Mouse (Mus musculus) adrenal gland, postnatal 4 days (tissue): ENCODE data around the gene Dnah9. TPM values are rescaled to one million over a fixed set of nuclear protein-coding genes. Genes with fewer than 3 reads are reported as not detected.
A peak's percentile ranks its signal among the peaks of the same experiment; 100 is the strongest.

ENCODE experiments used
- DNase-seq, 2 experiments: peaks; one replicate each; pipeline ENCODE4 v3.0.0; 2021 to 2022; ENCODE audit warnings: low spot score in 2 of 2, mixed read lengths in 2 of 2
- long read RNA-seq, 2 experiments: library from polyadenylated mRNA; stranded (forward); transcript quantifications; one replicate each; pipeline ENCODE4 v2.0.0; 2021
- total RNA-seq, 2 experiments: library from RNA; stranded (reverse); gene quantifications; 2 replicates each; pipeline ENCODE4 v1.2.3; 2021

Dnah9 gene
- under 1 TPM; 0.03 to 0.50 TPM for total RNA-seq
- long read RNA-seq, experiment 1: 0 reads
- long read RNA-seq, experiment 2, partial matches to known transcripts: 0 of 1 reads
- long read RNA-seq, experiment 2, other reads (novel, unspliced or antisense): 0 of 1 reads

DNA sequence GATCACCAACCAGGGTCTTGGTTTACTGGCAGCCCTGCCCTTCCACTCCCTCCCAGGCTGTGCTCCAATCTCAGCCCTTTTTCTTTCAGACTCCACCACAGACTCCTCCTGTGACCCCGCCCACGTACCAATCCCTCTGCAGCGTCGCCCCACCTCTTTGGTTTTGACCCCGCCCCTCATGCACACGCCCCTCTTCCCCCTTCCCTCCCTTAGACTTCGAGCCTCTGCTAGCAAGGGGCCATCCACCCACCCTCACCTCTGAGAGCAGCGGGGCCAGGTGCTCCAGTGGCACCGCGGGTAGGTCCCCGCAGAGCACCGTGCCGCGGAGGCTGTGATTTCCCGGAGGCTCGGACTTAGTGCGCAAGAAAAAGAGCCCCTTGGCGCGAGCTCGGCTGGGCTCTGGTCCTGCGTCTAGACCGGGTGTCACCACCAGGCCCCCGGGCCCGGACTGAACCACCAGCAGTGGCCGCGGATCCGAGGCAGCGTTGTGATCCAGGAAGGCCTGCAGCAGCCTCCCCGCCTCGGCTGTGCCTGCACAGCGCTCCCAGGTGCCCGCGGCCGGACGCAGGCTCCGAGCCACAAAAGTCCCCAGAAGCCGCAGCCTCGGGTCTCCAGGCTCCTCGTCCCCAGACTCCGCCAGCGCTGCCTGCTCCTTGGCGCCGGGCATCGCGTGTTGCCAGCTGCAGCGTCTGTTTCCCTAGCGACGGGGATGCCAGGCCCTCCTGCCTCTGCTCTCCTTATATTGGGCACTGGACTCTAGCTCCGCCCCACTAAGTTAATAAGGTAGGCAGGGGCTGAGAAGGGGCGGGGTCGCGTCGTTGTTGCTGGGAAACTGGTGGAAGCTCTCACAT, at the start of gene Dnah9:
Gene Dnah9, minus strand, starts transcription at position 751 of the 851 bp plus-strand sequence.
- DNase-seq: peak; percentile 14 to 41

GRCm38 (mm10) chr11:66188627-66189287, 20.4 kb upstream of the Dnah9 start:
- DNase-seq: peak in 1 of 2 experiments; percentile 5

GRCm38 (mm10) chr11:66188146-66188545, 19.8 kb upstream of the Dnah9 start:
- DNase-seq: no peak

GRCm38 (mm10) chr11:66177781-66178180, 9.4 kb upstream of the Dnah9 start:
- DNase-seq: no peak

GRCm38 (mm10) chr11:66164022-66164421, 4.3 kb downstream of the Dnah9 start:
- DNase-seq: no peak

DNA sequence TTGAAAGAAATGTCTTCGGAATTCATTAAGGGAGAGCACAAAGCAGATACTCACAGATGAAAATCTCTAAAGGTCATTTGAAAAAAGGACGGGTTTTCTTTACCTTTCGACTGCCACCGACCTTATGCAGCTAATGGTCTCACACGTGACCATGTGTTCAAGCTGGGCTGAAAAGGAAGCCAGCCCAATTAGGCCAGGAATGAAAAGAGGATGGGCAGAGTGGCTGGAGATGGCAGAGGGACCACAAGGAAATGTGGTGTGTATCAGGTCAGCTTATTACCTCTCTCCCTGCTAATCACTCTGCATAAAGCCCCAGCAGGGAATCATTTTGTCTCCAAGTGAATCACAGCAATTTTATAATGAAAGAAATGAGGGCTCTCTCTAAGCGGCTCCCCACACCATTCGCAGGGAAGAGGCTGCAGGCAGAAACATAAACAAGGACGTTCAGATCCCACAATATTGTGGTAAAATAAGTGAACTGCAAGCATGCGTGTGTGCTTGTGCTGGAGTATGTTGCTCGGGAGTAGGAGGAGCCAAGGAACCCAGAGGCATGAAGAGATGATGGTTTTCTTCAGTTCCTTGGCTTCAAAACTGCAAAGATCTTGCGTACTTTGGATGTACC, 27.6 kb downstream of the Dnah9 start:
- no peak for DNase-seq

GRCm38 (mm10) chr11:66134826-66135225, 33.5 kb downstream of the Dnah9 start:
- no peak for DNase-seq

- no peak for DNase-seq
Observed at GRCm38 (mm10) chr11:66126150-66126549, 42.2 kb downstream of the Dnah9 start.

- DNase-seq: no peak
Observed at GRCm38 (mm10) chr11:66124496-66124895, 43.9 kb downstream of the Dnah9 start.

DNA sequence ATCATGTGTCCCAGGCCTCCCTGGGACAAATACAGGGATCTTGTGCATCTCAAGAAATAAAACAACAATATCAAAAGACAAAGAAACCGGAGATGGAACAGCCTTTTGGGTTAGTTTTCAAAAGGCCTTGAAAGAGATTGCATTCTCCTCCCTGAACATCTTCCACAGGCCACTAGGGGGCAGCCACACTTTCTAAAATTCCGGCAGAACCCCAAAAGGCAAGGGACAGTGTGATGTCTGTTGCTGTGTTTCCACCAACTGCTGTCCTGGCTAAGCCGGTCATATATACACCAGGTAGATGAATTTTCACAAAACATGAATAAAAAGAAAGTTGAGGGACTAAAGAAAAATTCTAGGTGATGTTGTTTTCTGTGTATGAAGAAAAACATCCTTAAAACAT, 46.3 kb downstream of the Dnah9 start:
- peak in 1 of 2 experiments; percentile 8 for DNase-seq

GRCm38 (mm10) chr11:66083663-66084254, 84.6 kb downstream of the Dnah9 start:
- no peak for DNase-seq

DNA sequence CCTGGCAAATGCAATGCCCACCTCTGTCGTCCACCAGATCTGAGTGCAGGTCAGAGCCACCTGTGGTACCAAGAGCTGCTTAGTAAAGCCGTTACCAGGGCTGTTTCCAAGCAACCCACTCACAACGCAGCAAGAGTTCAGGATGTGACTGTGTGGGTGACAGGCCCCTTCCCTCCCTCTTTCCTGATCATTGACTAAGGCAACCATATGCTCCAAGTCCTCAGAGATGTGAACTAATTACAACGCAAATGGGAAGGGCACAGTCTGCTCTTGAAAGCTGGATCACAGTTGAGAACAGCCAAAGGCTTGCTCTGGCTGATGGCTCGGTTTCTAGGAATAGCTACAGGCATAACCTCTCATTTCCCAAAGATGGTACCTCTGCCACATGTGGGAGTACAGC, 95.4 kb downstream of the Dnah9 start:
- DNase-seq: no peak

GRCm38 (mm10) chr11:66058956-66059355, 109.4 kb downstream of the Dnah9 start:
- no peak for DNase-seq

- no peak for DNase-seq
Observed at GRCm38 (mm10) chr11:66051294-66051693, 117.1 kb downstream of the Dnah9 start.

GRCm38 (mm10) chr11:66049146-66049545, 119.2 kb downstream of the Dnah9 start:
- DNase-seq: no peak

- no peak for DNase-seq
Observed at GRCm38 (mm10) chr11:66046594-66047193, 121.7 kb downstream of the Dnah9 start.

- no peak for DNase-seq
Observed at GRCm38 (mm10) chr11:66043635-66044034, 124.7 kb downstream of the Dnah9 start.

GRCm38 (mm10) chr11:66042531-66042930, 125.8 kb downstream of the Dnah9 start:
- no peak for DNase-seq

GRCm38 (mm10) chr11:66025728-66026127, 142.6 kb downstream of the Dnah9 start:
- DNase-seq: no peak

- no peak for DNase-seq
Observed at GRCm38 (mm10) chr11:65975871-65976270, 192.5 kb downstream of the Dnah9 start.

DNA sequence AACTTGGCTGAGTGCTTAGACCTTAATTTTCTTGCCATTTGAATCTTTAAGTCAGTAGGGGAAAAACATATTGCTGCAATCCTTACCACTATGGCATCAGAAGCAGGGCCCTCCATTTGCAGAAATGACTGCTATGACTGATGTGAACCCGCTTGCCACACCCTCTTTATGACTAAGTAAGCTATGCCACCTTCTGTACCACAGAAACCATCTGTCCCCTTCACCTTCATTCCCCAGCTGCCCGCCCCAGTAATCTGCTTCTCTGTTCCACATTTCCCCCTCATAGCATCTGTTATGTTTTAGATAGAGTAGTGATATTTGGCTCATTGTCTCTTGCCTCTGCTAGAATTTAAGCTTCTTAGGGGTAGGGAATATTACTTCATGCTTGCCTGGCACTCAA, 237.6 kb downstream of the Dnah9 start:
- DNase-seq: no peak
